Mouse (Mus musculus) urinary bladder, postnatal 36 days (tissue): ENCODE measurements around the gene Hfm1.

Experiments
- DNase-seq, 2 experiments: peaks; one replicate each; pipeline ENCODE4 v3.0.0; 2022; ENCODE audit warnings: low spot score in 2 of 2, mixed read lengths in 1 of 2

The Hfm1 gene

GRCm38 (mm10) chr5:106843906-106844305, 82.2 kb downstream of the Hfm1 start:
- no peak for DNase-seq

- no peak for DNase-seq
These were observed 93.1 kb downstream of the Hfm1 start for GRCm38 (mm10) chr5:106833025-106833424.

GRCm38 (mm10) chr5:106831401-106831800, 94.7 kb downstream of the Hfm1 start:
- no peak for DNase-seq

GRCm38 (mm10) chr5:106830775-106831174, 95.3 kb downstream of the Hfm1 start:
- no peak for DNase-seq

GRCm38 (mm10) chr5:106826740-106827139, 99.4 kb downstream of the Hfm1 start:
- DNase-seq: no peak

- no peak for DNase-seq
These were observed 100.1 kb downstream of the Hfm1 start for GRCm38 (mm10) chr5:106826044-106826443.

GRCm38 (mm10) chr5:106825301-106825853, 100.7 kb downstream of the Hfm1 start:
- no peak for DNase-seq

GRCm38 (mm10) chr5:106824716-106825115, 101.4 kb downstream of the Hfm1 start:
- DNase-seq: no peak

GRCm38 (mm10) chr5:106819630-106820029, 106.5 kb downstream of the Hfm1 start:
- no peak for DNase-seq

GRCm38 (mm10) chr5:106815923-106816654, 110.0 kb downstream of the Hfm1 start:
- DNase-seq: no peak

- DNase-seq: no peak
These were observed 111.5 kb downstream of the Hfm1 start for GRCm38 (mm10) chr5:106814611-106815010.

GRCm38 (mm10) chr5:106803094-106803493, 123.0 kb downstream of the Hfm1 start:
- DNase-seq: peak in 1 of 2 experiments; percentile 51

GRCm38 (mm10) chr5:106801886-106802798, 124.0 kb downstream of the Hfm1 start:
- DNase-seq: peak; percentile 68 to 84

GRCm38 (mm10) chr5:106801215-106801863, 124.8 kb downstream of the Hfm1 start:
- no peak for DNase-seq

GRCm38 (mm10) chr5:106797896-106798295, 128.2 kb downstream of the Hfm1 start:
- no peak for DNase-seq

GRCm38 (mm10) chr5:106791241-106791572, 134.9 kb downstream of the Hfm1 start:
- no peak for DNase-seq

GRCm38 (mm10) chr5:106790496-106791240, 135.5 kb downstream of the Hfm1 start:
- DNase-seq: no peak
